Mouse (Mus musculus) telencephalon, adult 2 months (tissue): ENCODE results near the gene Rrp36.
A peak's percentile ranks its signal among the peaks of the same experiment; 100 is the strongest.

Source experiments
- DNase-seq: peaks from one replicate; pipeline ENCODE4 v3.0.0-alpha.2; 2011; ENCODE audit warnings: low read depth, low spot score

The Rrp36 gene

DNA sequence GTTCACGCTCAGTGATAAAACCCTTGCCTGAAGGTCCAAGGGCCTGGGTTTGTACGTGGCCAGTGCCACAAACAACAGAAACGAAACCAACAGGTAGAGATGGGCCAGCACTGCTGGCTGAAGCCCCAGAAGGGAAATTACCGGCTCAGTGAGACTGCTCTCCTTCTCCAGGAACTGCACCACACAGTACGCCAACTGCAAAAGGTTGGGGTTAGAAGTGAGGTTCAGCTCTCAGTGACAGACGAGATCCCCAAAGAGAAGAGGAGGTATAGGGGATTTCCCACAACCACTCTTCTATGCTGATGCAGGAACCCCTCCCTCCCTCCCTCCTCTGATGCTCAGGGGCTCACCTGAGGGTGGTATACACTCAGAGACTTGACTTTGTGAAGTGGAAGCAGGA lies 11.8 kb upstream of the Rrp36 start:
- no peak for DNase-seq

DNA sequence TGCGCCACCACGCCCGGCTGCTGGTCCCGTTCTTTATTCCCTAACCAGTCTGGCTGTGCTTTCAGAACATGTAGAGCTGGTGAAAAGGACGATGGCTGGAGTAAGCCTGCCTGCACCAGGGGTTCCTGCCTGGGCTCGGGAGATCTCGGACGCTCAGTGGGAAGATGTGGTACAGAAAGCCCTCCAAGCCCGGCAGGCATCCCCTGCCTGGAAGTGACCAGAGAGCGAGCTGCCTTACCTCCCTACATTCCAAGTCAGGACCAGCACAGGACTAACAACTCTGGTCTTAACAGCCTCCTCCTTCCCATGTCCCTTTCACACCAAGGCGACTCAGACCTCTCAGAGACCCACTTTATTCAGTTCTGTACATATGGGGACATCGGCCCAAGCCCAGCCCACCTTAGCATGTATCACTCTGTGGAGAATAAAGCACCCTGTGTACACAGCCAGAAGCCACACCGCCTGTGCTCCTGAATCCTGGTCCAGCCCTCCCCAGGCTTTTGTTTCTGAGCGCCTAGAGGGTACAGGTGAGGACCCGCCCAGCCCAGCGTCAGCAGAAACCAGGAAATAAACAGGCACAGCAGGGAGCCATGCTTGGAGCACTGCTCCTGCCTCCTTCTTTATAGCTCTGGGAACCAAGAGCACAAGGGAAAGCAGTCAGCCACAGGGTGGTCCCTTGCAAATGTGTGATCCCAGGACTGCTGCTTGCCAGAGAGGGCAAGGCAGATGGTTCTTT lies 8.7 kb upstream of the Rrp36 start:
- no peak for DNase-seq

DNA sequence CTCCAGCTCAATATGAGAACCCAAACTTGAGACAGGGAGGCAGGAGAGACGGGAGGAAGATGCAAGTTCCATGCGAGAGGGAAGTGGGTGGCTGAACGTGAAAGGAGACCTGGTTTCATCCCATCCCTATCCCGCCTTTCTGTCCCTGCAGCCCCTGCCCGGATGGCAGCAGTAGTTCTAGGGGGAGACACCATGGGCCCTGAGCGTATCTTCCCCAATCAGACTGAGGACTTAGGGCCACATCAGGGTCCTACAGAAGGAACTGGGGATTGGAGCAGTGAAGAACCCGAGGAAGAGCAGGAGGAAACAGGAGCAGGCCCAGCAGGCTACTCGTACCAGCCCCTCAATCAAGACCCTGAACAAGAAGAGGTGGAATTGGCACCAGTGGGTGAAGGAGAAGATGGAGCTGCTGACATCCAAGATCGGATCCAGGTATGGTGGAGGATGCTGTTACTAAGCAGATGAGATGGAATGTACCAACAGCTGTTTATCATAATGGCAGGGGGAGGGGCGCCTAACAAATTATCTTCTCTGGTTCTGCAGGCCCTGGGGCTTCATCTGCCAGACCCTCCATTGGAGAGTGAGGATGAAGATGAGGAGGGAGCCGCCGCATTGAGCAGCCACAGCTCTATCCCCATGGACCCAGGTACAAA lies 7.4 kb upstream of the Rrp36 start:
- no peak for DNase-seq

DNA sequence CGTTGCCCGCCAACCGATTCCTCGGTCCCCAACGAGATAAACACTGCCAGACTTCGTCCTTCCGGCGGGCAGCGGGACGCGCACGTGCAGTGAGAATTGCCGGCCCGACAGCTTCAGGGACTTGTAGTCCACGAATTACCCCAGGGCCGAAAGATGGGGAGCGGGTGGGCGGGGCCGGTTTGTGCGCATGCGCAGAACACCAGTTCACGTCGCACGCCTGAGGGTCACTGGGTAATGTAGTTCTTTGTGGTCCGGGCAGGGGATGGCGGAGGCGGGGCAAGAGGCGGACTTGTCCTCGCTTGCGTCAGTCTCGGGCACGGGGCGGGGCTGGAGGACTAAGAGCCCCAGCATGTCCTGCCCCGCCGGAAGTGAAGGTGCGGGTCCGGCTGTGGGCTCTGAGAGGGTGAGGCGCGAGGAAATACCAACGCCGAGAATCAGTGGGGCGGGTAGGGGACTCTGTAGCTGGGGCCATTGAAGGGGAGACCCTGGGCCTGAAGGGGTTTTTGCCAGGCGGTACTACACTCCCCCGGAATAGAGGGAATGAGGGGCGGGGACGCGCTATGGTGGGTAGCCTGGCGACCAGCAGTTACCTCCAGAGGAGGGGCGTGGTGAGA lies 6.7 kb upstream of the Rrp36 start, which contains the start of gene Klhdc3:
Gene Klhdc3 (minus strand): TSS at position 155 of the 614 bp plus-strand sequence.
- peak; percentile 99 for DNase-seq

DNA sequence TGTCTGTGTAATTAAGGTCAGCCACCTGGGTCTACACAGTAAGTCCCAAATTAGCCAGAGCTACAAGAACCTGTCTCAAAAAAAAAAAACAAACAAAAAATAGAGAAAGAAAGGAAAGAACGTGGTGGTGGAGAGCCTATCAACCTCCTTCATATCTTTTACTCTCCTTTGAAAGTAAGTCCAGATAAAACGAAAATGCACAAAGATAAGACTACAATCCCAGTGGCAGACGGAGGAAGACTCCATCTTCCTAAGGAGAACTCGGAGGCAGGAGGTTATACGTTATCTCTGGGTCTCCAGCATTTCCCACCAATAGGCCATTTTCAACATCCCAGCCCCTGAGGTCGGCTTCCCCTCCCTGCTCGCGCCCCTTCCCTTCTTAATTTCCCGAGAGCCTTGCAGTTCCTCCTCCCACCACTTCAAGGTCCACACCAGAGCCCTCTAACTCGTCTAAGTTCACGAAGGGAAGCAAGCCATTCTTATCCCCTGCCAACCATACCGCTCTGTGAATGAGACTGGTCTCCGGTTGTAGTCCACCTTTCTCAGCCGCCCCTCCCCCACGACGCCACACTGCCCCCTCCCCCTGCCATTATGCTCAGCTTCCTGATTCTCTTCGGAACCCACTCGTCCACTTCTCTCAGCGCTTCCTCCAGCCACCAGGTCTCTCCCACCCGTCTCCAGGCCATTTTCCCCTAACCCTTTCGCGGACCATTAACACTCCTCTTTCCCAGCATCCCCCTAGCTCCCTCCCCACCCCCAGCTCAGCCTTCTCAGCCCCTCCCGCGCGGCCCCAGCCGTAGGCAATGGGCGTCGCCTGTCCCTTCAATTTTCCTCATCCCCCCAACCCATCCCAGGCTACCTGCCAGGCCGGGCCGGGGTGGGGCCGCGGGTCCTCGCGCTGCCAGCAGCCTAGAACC lies 5.9 kb upstream of the Rrp36 start:
- no peak for DNase-seq

DNA sequence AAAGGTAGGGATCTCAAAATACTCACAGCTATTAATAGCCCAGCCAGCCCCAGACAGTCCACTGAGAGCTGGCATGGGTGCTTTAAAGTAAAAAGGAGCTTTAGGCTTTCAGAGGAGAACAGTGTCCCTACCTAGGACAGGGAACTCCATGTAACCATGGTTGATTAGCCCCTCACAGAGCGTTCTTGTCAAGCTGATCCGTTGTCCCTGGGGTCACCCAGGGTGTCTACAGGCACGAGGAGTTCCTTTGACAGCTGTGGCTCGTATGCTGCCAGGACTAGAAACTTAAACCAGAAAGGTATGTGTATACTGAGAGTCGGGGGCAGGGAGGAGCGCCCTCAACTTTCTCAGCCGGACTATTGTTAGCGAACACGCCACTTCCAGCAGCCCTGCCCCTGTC lies 4.8 kb upstream of the Rrp36 start:
- DNase-seq: no peak

DNA sequence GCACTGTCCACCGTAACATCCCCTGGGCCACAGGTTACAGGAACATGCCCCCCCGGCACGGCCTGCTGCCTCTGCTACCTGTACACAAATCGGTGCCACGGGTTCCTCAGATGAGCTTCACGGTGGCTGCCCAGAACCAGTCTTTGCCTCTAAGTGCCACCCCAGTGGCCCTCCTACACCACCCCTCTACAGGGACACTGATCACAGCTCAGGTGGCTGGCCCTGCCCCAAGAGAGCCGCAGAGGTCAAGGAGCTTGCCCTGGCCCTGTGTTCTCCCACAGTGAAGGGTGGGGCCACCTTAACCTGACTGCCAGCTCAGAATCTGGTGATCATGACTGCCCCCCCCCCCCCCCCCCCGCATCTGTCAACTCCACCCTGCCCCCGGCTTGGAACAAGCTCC lies 4.3 kb upstream of the Rrp36 start, which contains the start of gene Mea1:
Gene Mea1 (plus strand): TSS at position 378 of the 400 bp plus-strand sequence.
- no peak for DNase-seq

DNA sequence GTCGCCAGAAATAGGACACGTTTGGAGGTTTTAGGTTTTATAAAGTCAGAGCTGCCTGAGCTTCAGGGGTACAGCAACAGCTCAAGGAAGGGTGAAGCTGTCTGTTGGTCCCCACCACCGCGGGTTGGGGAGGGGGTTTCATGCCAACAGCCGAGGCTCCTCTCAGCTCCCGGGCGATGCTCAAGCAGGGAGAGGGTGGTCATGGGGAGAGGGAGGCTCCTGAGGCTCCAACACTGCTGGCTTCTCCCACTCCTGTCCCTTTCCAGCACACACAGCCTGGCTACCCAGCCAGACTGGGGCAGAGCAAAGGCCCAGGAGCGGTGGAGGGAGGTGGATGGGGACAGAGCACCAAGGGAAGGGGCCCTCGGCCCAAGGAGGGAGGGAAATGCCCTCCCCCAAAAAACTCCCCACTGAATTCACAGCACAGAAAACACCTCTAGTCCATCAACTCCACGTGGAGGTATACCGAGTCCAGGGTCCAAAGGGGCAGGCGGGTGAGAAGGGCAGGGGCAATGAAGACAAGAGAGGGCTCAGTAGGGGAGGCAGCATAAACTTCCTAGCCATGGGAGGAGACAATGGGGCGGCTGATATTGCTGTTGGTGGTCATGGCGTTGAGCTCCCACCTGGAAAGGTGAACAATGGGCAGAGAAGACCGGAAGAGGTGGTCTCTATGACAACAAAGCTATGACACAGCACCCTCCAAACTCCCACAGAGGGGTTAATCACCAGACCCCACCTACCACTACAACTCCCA lies 555 bp upstream of the Rrp36 start:
- DNase-seq: no peak

DNA sequence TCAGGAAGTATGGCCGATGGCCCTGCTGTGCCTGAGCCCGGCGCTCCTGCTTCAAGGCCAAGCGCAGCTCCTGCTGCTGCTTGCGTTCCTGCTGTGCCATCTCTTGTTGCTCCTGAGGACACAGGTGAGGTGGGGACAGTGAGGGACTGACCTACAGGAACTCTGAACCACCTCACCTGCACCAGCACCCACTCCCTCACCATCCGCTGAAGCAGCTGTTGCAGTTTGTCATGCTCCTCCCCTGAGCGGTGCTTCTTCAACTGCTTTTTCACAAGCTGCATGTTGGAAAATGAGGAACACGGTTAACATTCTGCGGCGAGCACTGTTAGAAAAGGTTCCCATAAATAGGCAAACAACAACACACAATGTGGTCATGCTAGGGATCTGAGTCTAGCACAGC lies 4.2 kb downstream of the Rrp36 start:
- DNase-seq: no peak

DNA sequence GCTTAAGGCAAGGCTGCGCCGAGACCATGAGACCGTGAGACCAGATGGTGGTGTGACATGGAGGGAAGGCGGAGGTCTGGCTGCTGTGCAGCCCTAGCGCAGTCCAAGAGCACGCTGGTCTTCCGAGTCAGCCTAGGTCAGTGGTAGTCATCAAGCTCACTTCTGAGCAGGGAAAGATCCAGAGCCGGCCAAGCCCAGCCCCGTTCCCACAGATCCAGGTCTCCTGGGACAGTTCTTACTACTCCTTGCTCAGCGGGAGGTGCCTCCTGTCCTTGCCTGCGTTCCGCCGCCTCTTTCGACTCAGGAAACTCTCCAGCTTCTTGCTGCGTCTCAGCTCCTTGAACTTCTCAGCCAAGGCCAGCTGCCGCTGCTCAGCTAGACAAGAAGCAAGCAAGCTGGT lies 6.4 kb downstream of the Rrp36 start:
- no peak for DNase-seq

DNA sequence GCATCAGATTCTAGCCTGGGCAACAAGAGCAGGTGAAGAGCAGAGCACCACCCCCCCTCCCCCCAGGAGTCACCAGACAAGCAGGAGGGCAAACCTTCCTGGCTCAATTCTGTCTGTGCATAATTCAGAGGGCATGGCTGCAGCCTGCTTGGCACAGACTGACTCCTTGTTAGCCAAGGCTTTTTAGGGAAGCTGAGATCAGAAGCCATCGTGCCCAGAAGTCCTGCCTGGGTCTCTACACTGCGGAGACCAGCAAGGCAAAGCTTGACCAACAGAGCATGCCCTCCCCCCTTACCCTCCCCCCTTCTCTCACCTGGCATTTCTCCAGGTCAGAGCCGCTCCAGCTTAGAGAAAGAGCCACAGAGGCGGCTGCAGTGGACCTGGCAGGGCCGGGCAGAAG lies 11.4 kb downstream of the Rrp36 start:
- no peak for DNase-seq

DNA sequence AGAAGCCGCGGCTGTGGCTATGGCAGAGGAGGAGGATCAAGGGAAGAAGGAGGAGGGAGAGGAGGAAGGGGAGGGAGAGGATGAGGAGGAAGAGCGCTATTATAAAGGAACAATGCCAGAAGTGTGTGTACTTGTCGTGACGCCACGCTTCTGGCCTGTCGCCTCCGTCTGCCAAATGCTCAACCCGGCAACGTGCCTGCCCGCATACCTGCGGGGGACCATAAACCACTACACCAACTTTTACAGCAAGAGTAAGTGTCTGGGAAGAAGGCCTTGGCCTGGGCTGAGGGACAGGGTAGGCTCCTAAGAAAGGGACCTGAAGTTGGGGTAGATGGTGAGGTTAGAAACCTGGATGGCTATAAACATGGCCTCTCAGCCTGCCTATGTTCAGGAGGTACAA lies 12.2 kb downstream of the Rrp36 start:
- no peak for DNase-seq

DNA sequence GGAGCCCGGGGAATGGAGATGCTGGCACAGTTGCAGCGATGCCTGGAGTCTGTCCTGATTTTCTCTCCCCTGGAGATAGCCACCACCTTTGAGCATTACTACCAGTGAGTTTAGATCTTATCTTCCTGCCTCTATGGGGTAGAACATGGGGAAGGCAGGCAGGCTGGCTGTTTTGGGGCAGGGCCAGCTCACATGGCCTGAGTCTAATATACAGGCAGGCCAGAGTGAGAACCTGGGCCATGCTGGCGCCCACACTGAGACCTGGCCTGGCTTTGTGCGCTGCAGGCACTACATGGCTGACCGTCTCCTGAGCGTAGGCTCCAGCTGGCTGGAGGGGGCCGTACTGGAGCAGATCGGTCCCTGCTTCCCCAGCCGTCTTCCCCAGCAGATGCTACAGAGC lies 12.8 kb downstream of the Rrp36 start:
- DNase-seq: no peak

DNA sequence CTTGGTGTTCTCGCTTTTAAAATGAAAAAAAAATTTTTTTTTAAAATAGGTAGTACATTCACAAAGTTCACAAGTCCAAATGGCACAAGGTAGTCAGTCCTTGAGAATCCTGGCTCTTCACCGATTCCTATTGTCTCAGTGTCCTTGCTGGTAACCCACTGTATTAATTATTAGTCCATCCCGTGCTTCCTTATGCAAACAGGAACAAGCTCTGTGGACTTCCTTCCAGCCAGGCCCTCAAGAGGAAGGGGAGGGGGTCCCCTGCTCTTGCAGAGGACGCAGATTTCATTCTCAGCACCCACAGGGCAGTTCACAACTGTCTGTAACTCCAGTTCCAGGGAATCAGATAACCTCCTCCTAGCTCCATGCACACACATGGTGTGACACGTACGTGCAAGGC lies 18.1 kb downstream of the Rrp36 start:
- no peak for DNase-seq

DNA sequence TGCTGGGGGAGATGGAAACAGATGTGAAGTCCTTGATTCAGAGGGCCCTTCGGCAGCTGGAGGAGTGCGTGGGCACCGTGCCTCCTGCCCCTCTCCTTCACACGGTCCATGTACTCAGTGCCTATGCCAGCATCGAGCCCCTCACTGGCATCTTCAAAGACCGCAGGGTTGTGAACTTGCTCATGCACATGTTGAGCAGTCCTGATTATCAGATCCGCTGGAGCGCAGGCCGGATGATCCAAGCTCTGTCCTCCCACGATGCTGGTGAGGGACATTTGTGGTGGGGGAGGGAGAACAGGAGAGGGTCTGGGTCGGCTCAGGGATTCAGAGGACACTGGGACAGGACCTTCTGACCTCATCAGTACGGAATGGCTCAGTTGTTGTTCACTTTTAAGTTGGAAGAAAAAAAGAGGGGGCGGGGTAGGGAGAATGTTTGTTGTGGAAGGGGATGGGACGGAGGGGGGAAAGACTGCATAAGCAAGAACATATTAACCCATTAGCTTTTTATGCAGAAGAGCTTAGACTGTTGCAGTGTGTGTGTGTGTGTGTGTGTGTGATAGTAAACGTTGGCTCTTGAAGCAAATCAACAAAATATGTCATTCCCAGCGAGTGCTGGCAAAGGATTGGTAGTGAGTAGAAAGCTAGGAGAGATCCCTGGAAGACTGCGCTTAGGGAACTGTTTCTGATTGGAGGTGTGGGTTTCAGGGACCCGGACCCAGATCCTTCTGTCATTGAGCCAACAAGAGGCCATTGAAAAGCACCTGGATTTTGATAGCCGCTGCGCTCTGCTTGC lies 22.2 kb downstream of the Rrp36 start:
- no peak for DNase-seq

DNA sequence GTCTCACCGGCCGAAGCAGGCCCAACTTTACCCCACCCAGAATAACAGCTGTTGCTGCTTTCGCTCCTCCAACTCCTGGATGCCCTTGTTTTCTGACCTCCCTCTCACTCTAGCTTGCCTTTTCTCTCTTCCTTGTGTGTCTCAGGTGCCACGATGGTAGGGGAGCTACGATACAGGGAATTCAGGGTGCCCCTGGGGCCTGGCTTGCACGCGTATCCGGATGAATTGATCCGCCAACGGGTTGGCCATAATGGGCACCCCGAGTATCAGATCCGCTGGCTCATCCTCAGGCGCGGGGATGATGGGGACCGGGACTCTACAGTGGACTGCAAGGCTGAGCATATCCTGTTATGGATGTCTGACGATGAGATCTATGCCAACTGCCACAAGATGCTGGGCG lies 22.9 kb downstream of the Rrp36 start:
- DNase-seq: no peak

DNA sequence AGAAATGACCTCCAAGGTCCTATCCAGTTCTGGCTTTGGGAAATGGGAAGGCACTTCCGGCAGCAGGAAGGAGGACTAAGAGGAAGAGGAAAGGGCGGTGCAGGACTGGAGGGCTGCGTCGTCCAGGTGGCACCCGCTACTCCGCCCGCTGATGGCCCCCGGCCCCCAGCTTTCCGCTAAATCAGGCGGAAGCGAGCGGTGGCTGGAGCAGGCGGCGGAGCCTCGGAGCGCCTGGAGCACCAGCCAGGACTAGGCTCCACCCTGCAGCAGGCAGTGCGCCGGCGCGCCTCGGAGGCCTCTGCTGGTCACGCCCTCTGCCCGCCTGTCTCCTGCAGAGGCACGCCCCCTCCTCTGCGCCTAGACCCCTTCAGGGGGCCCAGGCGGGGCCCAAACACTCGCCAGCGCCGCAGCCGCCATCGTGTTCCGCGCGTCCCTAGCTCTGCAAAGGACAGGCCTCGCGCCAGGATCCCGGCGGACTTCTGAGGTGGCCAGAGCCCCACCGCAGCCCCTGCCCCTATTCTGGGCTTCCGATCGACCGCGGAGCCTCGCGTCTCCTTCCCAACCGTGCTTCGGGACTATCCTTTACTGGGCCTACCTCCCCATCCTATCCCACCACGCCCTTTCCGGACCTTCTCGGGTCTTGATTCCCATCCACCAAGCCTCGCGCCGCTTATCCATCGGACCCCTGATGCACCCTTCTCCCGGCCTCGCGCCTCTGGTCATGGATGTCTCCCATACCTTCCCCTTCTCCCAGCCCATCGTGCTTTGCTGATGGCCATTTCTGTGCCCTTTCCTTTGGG lies 23.7 kb downstream of the Rrp36 start, which contains the start of gene Cul7:
Gene Cul7 (plus strand): TSS at position 106 of the 800 bp plus-strand sequence.
- peak; percentile 85 for DNase-seq

DNA sequence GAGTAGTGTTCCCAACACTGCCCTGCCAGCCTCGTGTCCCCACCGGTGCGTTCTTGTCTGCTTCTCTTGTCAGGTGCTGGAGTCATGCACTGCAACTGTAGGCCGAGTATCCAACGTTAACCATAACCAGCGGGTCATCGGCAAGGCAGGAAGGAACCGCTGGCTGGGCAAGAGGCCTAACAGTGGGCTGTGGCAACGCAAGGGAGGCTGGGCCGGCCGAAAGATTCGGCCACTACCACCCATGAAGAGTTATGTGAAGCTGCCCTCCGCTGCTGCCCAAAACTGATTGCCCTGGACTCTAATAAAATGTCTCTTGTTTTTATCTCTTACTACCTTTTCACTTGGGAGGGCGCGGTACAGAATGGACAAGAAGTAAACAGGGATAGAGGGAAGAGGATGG lies 24.3 kb downstream of the Rrp36 start:
- no peak for DNase-seq

DNA sequence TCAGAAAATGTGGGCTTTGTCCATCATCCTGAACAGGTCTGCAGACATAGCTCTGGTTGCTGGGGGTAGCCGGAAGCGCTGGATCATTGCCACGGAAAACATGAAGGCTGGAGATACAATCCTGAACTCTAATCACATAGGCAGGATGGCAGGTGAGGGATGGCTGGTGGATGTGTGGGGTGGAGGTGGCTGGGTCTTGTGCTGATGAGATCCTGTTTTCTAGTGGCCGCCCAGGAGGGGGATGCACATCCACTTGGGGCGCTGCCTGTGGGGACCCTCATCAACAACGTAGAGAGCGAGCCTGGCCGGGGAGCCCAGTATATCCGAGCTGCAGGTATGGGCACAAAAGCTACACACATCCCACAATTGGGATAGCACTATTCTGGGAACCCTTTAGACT lies 25.7 kb downstream of the Rrp36 start:
- DNase-seq: no peak
